Mouse (Mus musculus) Muller cell, postnatal 12 days (primary cell): Measurements from ENCODE around the gene Cttnbp2.
A peak's percentile ranks its signal among the peaks of the same experiment; 100 is the strongest.

Source experiments
- DNase-seq: peaks from one replicate; pipeline ENCODE4 v3.0.0-alpha.2; 2015; ENCODE audit errors: inconsistent ontology term

The Cttnbp2 gene

DNA sequence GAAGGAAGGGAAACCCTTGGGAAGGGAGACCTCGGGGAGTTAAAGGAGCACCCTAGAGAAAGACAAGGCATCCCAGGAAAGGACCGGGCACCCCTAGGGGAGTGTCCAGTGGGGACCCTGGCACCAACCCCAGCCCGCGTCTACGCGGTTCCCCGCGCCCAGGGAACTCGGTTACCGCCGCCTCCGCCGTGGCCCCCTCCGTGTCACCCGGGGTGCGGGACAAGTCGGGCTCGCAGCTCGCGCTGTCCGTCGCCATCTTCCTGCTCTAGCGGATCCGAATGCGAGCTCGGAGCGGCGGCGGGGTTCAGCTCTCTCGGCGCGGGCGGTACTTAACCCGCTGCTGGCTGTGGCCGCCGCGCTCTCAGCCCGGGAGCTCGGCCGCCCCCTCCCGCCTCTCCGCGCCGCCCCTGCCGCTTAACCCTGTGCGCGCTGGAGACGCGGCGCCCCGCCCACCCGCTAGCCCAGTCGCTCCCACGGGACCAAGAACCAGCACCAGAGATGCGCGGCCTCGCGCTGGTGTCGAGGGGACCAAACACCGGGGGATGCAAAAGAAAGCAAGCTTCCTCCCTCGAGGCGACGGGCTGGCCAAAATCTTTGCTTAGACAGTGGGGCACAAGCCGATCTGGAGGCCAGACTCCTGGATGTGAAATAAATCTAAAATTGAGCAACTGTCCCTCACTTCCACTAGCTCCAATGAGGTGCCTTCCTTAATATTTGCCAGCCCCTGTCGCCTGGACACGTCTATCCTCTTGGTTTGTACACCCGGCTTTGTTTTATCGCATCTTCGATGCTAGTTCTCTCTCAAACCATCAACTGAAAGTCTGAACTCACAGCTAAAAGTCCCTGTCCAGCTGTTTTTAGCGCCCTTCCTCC, at the start of gene Cttnbp2:
Gene Cttnbp2 (minus strand): TSS at position 364 of the 873 bp plus-strand sequence.
- peak; percentile 83 for DNase-seq

DNA sequence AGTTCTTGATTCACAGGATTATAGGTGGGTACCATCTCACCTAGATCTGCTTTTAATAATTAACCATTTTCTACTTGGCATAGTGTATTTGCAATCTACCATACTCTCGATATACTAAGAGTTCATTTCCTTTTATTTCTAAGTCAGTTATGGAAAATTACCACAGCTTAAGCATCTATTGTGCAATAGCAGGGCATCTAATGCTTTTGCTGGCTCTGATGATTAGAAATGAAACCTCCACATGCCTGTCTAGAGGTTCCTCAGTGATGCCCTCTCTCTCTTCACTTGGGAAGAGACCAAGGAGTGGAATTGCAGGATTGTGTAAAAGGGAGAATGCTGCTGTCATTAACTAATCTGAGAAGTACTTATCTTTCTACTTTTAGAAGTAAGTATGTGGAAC, 44.4 kb upstream of the Cttnbp2 start:
- no peak for DNase-seq

DNA sequence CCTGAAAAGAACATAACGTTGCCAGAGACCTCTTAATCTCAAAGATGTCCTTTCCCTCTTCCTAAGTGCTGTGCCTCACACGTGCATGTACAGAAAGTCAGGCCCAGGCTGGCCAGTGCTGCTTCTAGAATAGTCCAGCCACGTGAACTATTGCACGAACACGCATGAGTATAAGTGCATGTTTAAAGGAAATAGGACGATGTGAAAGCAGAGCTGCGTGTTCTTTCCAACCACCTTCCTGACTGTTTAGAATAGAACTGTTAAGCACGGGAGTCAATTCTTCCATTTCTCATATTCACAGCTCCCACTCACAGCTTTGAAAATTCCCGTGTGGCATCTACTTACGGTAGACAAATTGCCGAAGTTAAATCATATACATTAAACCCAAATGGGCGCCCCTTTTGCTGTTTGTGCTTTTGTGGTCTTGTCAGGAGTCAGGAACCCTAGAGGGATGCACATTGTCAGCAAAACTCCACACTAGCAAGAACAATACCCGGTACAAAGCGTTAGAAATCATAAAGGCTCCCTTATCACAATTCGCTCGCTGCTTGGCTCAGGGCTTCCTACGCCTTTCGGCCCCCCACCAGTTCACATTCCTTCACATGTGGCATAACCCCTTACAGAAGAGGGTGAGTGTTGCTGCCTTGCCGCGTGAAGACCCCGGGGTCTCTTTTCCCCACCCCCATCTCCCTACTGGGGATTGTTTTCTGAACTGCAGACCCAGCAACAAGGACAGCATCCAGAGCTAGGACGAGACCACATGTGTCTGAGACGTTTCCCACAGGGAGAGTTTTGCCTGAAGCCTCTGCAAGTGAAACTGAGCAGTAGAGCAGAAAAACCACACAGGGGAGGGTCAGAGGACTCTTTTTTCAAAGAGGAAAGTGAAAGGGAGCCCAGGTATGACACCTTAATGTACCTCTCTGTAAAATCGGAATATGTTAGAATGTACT, 33.1 kb upstream of the Cttnbp2 start:
- no peak for DNase-seq

DNA sequence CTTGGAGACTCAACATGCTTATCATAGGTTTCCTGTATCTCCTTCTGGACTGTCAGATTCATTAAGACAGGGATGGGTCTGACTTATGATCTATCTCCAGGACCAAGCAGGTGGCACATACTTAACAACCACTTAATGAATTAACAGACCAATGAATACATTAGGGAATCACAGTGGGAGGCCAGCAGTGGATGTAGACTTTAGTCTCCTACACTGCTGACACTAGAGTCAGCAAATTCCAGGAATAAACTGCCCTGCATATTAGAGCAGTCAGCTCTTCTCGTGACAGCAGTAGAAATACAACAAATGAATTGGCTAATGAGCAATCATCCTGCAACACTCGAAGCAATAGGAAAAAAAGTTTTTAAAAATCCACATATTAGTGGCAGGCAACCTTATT, 29.2 kb upstream of the Cttnbp2 start:
- DNase-seq: peak; percentile 51

DNA sequence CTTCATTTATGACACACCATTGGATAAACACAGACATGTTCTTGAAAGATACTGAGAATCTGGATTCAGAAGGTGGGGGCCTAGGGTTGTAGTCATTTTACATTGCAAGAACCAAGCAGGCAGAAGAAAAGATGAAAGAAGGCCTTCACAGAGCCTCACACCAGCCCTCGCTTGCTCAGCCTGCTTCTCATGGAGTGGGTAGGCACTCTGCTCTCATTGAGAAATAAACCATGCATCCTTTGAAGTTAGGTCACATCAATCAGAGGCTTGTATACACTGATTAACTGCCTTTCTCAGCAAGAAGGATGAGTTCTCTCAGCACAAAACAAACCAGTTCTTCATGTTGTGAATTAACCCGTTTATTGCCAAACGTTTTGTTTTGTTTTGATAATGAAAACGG, 25.8 kb upstream of the Cttnbp2 start:
- DNase-seq: no peak

DNA sequence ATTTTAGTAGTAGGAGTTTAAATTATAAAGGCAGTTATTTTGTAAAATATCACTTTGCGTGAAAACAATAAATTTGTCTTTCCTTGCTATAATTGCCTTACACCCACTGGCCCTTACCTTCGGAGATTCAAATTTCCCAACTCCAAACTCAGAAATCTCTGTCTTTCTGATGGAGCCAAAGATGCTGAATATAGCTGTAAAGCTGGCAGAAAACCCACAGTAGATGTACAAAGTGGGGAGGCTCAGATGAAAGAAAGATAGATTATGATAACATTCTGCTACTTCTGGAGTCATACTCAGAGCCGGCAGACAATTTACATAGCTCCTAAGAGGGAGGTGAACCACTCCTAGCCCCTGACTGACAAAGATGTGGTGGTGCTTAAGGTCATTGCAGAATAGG, 15.8 kb upstream of the Cttnbp2 start:
- DNase-seq: no peak

DNA sequence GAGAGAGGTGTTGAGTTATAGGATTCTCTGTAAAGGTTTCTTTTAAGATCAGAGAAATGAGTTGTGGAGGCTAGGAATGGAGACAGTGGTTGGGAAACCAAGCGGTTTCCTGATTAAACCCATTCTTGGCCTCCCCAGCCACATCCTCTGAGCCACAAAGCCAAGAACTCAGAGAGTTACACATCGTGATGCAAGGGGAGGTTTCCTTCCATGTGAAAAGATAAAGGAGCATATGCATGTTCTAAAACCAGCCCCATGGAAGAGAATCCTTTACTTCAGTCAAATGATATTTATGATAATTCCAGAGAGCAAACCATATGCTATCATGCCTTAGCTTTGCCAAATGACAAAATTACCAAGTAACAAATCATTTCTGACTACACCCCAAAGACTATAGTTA, 3.0 kb upstream of the Cttnbp2 start:
- no peak for DNase-seq

DNA sequence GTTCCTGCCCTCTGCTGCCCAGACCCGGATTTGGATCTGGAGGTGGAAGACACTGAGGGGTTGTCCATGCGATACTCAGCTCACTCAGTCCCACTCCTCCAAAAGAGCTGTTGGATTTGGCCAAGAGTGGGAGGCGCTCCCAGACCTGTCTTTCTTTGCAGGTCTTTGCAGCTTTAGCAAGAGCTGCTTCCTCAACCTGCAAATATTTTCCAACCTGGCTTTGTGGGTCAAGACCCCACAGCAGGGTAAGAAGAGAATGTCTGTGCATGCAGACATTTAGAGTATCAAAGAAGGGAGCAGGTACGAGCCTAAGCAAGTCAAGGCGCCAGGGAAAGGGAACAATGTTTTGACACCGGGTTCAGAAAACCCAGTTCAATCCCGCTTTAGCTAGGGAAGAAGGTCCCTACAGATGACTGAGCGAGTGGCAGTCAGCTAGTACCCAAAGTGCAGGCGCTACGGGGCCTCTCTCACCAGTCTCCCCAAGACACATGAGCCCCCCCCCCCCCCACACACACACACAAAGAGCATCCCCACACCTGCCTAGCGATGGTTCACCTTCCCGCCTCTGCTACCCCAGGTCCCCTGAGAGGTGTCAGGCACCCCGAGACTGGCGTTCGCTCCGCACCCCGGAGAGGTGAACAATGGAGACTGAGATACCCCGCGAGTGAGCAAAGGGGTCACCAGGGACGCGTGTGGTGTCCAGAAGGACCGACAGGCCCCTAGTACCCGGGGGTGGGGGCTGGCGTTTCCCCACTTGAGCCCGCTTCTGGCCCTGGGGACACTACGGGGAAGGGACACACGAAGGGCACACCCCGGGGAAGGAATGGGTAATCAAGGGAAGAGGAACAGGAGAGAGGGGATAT, 801 bp downstream of the Cttnbp2 start:
- DNase-seq: peak; percentile 27

DNA sequence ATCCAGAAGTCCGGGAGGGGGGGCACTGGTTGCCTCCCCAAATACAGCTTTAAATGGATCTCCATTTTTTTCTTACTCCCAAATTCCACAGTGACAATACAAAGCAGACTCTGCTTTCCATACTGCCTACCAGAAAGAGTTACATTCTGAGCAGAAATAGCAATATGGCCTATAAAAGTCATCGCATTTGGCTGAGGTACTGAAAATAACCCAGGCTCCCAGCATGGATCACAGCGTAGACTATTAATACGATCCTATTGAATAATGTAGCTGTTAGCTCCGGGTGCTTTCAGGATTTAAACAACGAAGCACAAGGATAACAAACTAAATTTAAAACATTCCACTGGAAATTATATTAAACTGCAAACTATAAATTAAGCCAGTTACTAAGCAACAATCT, 2.8 kb downstream of the Cttnbp2 start:
- no peak for DNase-seq

DNA sequence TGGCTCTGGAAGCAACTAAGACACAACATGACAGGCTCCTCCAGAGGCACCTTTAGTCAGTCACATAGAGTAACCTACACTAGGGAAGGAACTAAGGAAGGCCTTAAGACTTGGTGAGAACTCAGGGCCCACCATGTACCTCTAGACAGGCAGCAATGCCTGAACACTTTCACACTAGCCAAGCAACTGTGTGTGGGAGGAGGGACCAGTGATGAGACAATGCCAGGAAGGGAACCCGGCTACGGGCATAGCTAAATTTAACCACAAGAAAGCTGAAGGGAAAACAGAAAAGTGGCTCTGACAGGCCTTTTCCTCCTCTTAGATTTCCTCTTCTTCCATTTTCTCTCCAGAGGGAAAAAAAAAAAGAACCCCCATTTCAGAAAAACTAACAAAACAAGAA, 6.6 kb downstream of the Cttnbp2 start:
- peak; percentile 6 for DNase-seq

DNA sequence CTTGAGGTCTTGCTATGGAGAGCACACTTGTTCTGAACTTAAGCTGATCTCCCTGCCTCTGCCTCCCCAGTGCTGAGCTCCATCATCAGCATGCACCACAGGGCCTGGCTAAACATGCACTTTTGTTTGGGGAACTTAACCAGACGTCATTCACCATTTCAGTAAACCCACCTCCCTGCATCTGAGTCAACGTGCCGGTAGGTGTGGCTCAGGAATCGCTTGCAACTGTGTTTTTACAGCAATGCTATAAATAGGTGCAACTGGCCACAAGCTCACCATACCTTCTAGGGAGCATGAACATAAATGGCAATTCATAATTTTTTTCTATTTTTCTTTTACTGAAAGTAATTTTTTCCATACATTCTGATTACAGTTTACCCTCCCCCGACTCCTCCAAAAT, 14.8 kb downstream of the Cttnbp2 start:
- DNase-seq: no peak

DNA sequence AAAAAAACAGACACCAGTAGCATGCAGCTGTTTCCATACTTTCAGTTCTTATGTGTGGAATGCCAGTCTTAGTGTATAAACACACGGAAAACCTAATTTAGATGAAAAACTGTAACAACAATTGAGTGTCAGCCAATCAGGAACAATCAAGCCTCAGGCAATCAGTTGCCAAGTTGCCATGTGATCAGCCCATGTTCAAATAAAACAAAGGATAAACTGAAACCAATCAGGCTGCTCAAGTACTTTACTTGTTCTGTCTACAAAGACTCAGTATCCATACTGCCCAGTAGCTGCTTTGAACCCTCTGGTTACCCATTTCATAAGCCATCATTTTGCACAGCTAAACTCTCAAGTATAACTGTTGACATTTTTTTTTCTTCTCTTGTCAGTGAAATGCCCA, 21.7 kb downstream of the Cttnbp2 start:
- DNase-seq: no peak

DNA sequence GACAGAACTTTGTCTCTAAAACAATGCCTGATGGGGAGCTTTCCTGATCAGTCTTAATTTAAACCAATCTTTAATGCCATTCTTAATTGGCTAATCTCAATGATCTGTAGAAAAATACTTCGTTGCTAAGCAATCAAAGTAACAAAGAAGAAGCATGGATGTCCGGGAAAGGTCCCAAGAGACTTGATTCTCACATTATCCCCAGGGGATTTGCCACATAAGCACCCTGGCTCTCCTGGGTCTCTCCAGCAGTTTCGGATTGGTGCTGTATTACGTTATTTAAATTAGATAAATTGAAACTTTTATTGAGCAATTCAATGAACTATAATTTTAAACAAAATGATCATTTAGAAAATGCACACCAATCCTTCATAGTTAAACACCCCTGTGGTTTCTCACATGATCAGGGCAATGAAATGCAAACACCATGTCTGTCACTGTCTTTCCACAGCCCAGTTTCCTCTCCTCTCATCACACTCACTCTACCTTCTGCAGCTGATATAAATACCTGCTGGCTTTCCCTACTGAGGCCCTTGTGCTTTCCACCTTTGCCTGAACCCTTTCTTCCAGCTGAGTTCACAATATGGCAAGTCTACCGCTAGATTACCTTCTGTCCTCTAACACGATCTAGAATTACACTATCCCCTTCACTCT, 22.3 kb downstream of the Cttnbp2 start:
- DNase-seq: no peak

DNA sequence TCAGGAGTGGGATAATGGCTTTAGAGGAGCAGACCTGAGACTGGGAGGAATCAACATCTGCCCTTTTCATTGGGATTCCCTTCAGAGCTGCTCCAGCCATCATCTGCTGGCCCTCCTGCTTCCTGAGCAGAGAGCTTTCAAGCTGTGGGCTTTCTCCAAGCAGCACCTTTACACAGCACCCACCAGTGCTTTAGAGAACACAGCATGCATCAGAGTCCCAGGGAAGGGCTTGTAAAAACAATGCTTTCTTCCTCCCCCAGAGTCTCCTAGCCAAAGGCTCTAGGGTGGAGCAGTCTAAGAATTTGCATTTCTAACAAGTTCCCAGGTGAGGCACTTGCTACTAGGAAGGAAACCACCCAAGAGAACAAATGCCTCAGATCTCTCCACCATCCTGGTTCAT, 29.6 kb downstream of the Cttnbp2 start:
- DNase-seq: no peak

DNA sequence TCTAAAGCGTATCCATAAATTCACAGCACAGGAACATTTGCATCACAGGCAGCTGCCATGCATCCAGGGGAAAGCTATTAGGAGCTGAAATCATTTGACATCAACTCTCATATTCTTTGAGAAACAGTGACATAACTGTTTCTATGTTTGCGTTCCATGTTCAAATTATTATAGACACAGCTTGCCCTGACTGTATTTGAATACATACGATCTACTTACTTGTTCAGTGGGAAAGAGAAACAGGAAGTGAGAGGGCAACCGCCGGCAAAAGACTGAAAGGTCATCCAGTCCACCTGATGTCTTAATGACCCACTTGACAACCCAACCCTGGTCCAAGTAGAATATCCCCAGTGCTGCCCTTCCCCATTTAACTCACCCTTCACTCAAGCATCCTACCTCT, 30.6 kb downstream of the Cttnbp2 start:
- DNase-seq: no peak

DNA sequence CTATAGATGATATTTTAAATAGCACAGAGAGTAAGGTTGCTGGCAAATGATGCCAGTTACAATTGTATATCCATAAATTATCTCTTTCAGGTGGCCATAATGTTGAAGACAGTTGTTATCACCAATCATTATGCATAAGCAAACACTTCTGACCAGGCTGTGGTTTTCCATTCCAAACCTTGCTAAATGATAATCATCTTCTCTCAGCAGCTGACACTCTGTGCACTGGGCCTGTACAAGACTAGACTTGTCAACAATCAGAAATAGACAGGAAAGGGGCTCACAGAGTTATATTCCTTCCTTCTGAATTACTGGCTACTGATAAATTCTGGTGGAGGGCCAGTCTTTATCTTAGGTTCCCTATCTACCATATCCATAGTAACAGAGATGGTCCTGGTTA, 32.1 kb downstream of the Cttnbp2 start:
- DNase-seq: no peak

DNA sequence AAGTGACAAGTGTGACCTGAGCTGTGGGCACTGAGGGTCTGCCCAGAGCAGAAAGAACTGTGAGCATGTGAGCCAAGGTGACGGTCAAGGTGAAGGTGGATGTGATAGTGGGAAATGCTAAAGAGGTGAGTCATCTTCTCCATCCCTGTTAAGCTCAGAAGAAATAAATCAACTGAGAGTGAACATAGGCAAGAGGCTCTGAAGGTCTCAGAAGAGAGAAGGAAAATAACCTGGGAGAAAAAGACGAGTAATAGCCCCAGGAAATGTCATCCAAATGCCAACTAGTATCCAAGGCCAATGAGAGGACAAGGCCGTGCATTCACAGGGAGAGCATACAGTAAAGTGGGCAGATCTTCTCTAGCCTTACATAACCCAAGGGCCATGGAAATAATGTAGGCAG, 32.9 kb downstream of the Cttnbp2 start:
- DNase-seq: no peak

DNA sequence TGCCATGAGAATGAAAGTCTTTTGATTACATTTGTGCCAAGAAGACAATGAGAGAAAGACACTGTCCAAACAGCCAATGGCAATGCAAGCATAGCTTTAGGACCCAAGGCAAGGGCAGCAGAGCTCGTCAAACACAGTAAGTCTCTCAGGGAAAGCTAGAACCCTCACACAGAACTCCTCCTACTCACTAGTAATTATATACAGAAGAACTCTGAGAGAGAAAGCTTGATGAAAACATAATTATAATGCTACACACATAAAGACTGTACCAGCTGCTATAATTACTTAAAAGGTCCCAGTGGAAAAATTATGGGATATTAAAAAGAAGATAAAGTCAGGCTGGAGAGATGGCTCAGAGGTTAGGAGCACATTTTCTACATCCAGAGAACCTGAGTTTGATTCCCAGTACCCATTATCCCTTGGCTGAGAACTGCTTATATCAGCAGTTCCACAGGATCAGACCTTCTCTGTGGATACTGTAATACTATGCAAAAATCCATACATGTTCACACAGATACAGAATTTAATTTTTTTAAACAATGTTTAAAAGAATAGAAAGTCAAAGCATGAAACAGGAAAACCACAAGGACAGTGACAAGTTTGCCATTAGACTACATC, 37.2 kb downstream of the Cttnbp2 start:
- DNase-seq: no peak

DNA sequence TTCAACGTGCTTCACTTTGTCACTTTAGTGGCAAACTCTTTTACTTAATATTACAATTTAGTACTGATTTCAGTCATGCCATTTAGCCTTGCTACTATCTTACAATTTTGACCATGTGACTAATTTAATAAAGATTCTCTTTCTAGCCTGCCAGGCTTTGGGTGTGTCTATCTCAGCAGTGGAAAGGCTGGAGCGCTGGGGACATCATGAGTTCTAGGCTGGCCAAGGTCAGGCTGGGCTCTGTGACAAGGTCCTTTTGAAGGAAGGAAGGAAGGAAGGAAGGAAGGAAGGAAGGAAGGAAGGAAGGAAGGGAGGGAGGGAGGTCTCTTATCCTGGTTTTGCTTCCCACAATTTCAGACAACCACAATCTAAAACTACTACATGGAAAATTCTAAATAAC, 39.7 kb downstream of the Cttnbp2 start:
- DNase-seq: no peak

DNA sequence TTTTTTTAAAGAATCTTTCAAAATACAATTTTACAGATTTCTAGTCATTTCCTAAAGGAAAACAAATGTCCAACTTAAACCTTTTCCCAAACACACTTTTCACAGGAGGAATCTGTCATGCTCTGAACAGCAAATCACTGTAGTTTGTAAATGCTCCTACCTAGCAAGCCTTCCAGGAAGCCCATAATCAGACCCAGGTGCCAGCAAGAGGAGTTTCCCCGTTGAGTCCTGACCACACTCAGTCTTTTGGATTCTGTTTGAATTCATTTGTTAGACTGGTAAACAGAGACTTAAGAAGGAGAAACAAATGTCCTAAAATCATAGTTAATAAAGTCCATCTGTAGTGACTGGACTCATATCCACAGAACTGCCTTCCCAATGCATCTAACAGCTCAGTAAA, 40.1 kb downstream of the Cttnbp2 start:
- DNase-seq: no peak

DNA sequence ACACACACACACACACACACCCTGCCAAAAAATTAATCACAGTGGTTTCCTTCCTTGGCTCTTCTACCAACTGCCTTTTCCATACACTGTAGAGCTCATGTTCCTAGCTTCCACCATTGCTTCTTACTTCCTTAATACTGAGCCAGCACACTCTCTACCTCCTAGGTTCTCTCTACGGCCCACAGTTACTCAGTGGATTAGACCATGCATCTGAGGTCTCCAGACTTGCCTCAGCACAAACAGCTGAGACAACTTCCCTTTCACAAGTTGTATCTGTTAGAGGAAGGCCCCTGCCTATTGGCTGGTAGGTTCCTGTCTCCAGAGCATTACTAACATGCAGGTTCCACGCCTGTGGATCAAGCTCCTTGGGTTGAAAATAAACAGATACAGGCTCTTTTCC, 45.4 kb downstream of the Cttnbp2 start:
- no peak for DNase-seq
